Mouse (Mus musculus): ENCODE measurements around the gene Slc16a1.

- TF ChIP-seq TAL1 (IDR thresholded peaks at IDR 0.05; ENCODE audit: low read length) = no peak
- no peak for TF ChIP-seq GATA1 (IDR thresholded peaks at IDR 0.05; ENCODE audit: low read length)
These were observed 41.2 kb upstream of the Slc16a1 start for GRCm38 (mm10) chr3:104597135-104597764.
